Mouse (Mus musculus) ES-Bruce4 (cell line): ENCODE measurements at regions not wholly inside any gene's neighbourhood (a gene's known extent, or its start where the extent isn't known, plus 50 kb on each side); places are given as distances from the start of the nearest gene placed in this dataset.

ENCODE experiments used
- H3K27ac ChIP-seq: 2 replicates; pipeline ENCODE4 v1.5.1; 2012; ENCODE audit warnings: low read length, inconsistent platforms; ENCODE audit not compliant: insufficient read depth
- H3K27me3 ChIP-seq: 2 replicates; pipeline ENCODE4 v1.6.1; 2012; ENCODE audit warnings: mild to moderate bottlenecking, low read length, inconsistent platforms; ENCODE audit not compliant: control insufficient read depth, poor library complexity, insufficient read depth, severe bottlenecking
- H3K36me3 ChIP-seq: 2 replicates; pipeline ENCODE4 v1.6.1; 2012; ENCODE audit warnings: inconsistent platforms, mild to moderate bottlenecking, low read length, moderate library complexity; ENCODE audit not compliant: control insufficient read depth, poor library complexity, insufficient read depth, severe bottlenecking
- H3K4me1 ChIP-seq: one replicate; pipeline ENCODE4 v1.8.1; 2011; ENCODE audit warnings: low read length; ENCODE audit not compliant: control insufficient read depth, insufficient read depth
- H3K4me3 ChIP-seq: 2 replicates; pipeline ENCODE4 v1.5.1; 2011; ENCODE audit warnings: low read depth, mild to moderate bottlenecking, low read length
- H3K9ac ChIP-seq: 2 replicates; pipeline ENCODE4 v1.6.1; 2012; ENCODE audit warnings: low read depth, mild to moderate bottlenecking, inconsistent platforms; ENCODE audit not compliant: poor library complexity, severe bottlenecking
- H3K9me3 ChIP-seq: replicated peaks from 2 replicates; pipeline ENCODE4 v1.6.1; 2012; ENCODE audit warnings: mild to moderate bottlenecking, low read length, inconsistent platforms; ENCODE audit not compliant: control insufficient read depth, poor library complexity, insufficient read depth, severe bottlenecking
- CTCF ChIP-seq: IDR thresholded peaks from one replicate; pipeline ENCODE4 v1.8.1; 2011; ENCODE audit warnings: low read depth, low read length
- EP300 ChIP-seq: IDR thresholded peaks from 2 replicates; pipeline ENCODE4 v1.6.1; 2011; ENCODE audit warnings: low read depth, low read length; ENCODE audit not compliant: insufficient read depth
- POLR2A ChIP-seq: IDR thresholded peaks from one replicate; pipeline ENCODE4 v1.8.1; 2011; ENCODE audit warnings: low read length; ENCODE audit not compliant: insufficient read depth

GRCm38 (mm10) chr5:118435556-118435950, 124.9 kb upstream of the Med13l start:
- Histone ChIP-seq H3K4me3 (peak overlapping the region; percentile 40), H3K27ac (peak overlapping the region; percentile 96)

GRCm38 (mm10) chr5:118436035-118436434, 124.4 kb upstream of the Med13l start:
- Histone ChIP-seq H3K27ac (peak overlapping the region; percentile 96), H3K4me1 (peaks cover 7% of the 10 kb centered on the region), H3K9me3 (peaks cover 13% of the 10 kb centered on the region), H3K4me3 (peak overlapping the region; percentile 40), H3K36me3 (no peaks in the 10 kb centered on the region), H3K9ac (peak overlapping the region; percentile 34; the same call in 1 of the 2 replicates), H3K27me3 (no peaks in the 10 kb centered on the region)
- TF ChIP-seq POLR2A: no peak
- TF ChIP-seq EP300: no peak
- no peak for TF ChIP-seq CTCF

More at GRCm38 (mm10) chr5:118435556-118435950, 124.9 kb upstream of the Med13l start:
- peak overlapping the region; percentile 34; the same call in 1 of the 2 replicates for H3K9ac ChIP-seq
- TF ChIP-seq POLR2A (no peak), EP300 (0 out of 2 replicates have a peak, but pooled peaks have one; percentile 16)
- H3K9me3 ChIP-seq: peaks cover 9% of the 10 kb centered on the region
- H3K36me3 ChIP-seq: no peaks in the 10 kb centered on the region
- H3K27me3 ChIP-seq: no peaks in the 10 kb centered on the region
- peaks cover 7% of the 10 kb centered on the region for H3K4me1 ChIP-seq

- peak overlapping the region; percentile 99 for H3K27ac ChIP-seq
- H3K27me3 ChIP-seq: no peaks in the 10 kb centered on the region
- peak overlapping the region; percentile 59; the same call in 1 of the 2 replicates for H3K9ac ChIP-seq
- H3K36me3 ChIP-seq: no peaks in the 10 kb centered on the region
- TF ChIP-seq CTCF (no peak), POLR2A (no peak), EP300 (peak; percentile 99)
- peaks cover 13% of the 10 kb centered on the region for H3K9me3 ChIP-seq
- peaks cover 7% of the 10 kb centered on the region for H3K4me1 ChIP-seq
- peak overlapping the region; percentile 44 for H3K4me3 ChIP-seq
Measured at GRCm38 (mm10) chr5:118436474-118437306, 123.8 kb upstream of the Med13l start.

- H3K9ac ChIP-seq: peak overlapping the region; percentile 59
- peaks cover 7% of the 10 kb centered on the region for H3K4me1 ChIP-seq
- no peak overlapping the region for H3K4me3 ChIP-seq
- H3K27ac ChIP-seq: peak overlapping the region; percentile 98
- no peak for TF ChIP-seq CTCF
- peak; percentile 91 for TF ChIP-seq EP300
- H3K27me3 ChIP-seq: no peaks in the 10 kb centered on the region
- no peaks in the 10 kb centered on the region for H3K36me3 ChIP-seq
- peaks cover 18% of the 10 kb centered on the region for H3K9me3 ChIP-seq
Measured at GRCm38 (mm10) chr5:118437307-118437610, 123.2 kb upstream of the Med13l start.

- Histone ChIP-seq H3K9ac (peak overlapping the region; percentile 59), H3K27me3 (no peaks in the 10 kb centered on the region), H3K36me3 (no peaks in the 10 kb centered on the region), H3K4me3 (no peak overlapping the region; the same call in 1 of the 2 replicates), H3K27ac (peak overlapping the region; percentile 98), H3K4me1 (peaks cover 7% of the 10 kb centered on the region), H3K9me3 (peaks cover 18% of the 10 kb centered on the region)
- TF ChIP-seq CTCF (no peak), POLR2A (no peak), EP300 (no peak)
Measured at GRCm38 (mm10) chr5:118438016-118438415, 122.5 kb upstream of the Med13l start.

GRCm38 (mm10) chr5:118444538-118445251, 115.8 kb upstream of the Med13l start:
- Histone ChIP-seq H3K4me3 (no peak overlapping the region), H3K9me3 (peaks cover 18% of the 10 kb centered on the region), H3K9ac (0 out of 2 replicates have a peak overlapping the region, but pooled peaks have one; percentile 35), H3K36me3 (no peaks in the 10 kb centered on the region), H3K27ac (peak overlapping the region; percentile 97), H3K4me1 (peaks cover 23% of the 10 kb centered on the region), H3K27me3 (no peaks in the 10 kb centered on the region)
- TF ChIP-seq POLR2A (no peak), EP300 (peak; percentile 83; the same call in 1 of the 2 replicates)
